Mouse (Mus musculus) cortical plate, adult 2 months (tissue): ENCODE data around the gene Glp2r.

Experiments
- CTCF ChIP-seq: fragments of 200-500 bp; IDR thresholded peaks from 2 replicates; pipeline ENCODE4 v1.5.1; 2011; ENCODE audit warnings: mild to moderate bottlenecking, control low read depth, low read length; ENCODE audit not compliant: insufficient read depth; ENCODE audit errors: extremely low read depth
- POLR2A ChIP-seq: fragments of 200-500 bp; IDR thresholded peaks from 2 replicates; pipeline ENCODE4 v1.6.1; 2011; ENCODE audit warnings: mild to moderate bottlenecking, low read length, control low read depth; ENCODE audit not compliant: insufficient read depth; ENCODE audit errors: extremely low read depth

DNA sequence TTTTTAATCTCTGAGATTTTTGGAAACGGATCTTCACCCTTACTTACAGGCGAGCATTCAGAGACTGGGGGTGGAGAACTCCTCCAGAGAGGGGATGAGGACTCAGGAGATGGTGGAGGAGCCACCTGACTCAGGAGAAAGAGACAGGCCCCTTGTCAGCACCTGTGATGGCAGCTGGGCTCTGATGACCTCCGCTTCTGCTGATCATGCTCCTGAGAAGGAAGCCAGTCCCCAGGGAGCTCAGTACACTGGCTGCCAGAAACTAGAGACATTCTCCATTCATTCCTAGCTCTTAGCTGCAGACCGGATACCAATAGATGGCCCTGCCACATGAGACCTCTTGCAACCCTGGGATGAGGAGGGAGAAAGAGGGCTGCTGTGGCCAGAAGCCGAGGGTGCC lies 128.1 kb downstream of the Glp2r start:
- no peak for TF ChIP-seq CTCF
- no peak for TF ChIP-seq POLR2A
